Mouse (Mus musculus) brain, embryonic 14.5 days (tissue): ENCODE measurements around the gene Med13. TPM values are rescaled to one million over a fixed set of nuclear protein-coding genes. Genes with fewer than 3 reads are reported as not detected.

Experiments
- DNase-seq: peaks from one replicate; pipeline ENCODE4 v3.0.0-alpha.2; 2011; ENCODE audit warnings: low read depth
- CTCF ChIP-seq: fragments of 200-500 bp; IDR thresholded peaks from 2 replicates; pipeline ENCODE4 v1.5.1; 2012; ENCODE audit warnings: inconsistent platforms, mild to moderate bottlenecking, moderate library complexity, borderline replicate concordance; ENCODE audit not compliant: insufficient read depth, insufficient read length; ENCODE audit errors: extremely low read depth
- POLR2A ChIP-seq: fragments of 200-500 bp; IDR thresholded peaks from 2 replicates; pipeline ENCODE4 v1.6.1; 2012; ENCODE audit warnings: mild to moderate bottlenecking, inconsistent platforms, borderline replicate concordance; ENCODE audit not compliant: poor library complexity, insufficient read depth, insufficient read length, severe bottlenecking; ENCODE audit errors: extremely low read depth
- polyA plus RNA-seq: library from polyadenylated mRNA; depleted of rRNA; stranded (reverse); fragments of >200 nt; gene quantifications from 2 replicates; pipeline ENCODE4 v1.2.3, GENCODE M21; 2012

Med13 gene
- polyA plus RNA-seq, 1 experiment = 30.3 TPM

GRCm38 (mm10) chr11:86388821-86389480 is 31.5 kb upstream of the Med13 start:
- TF ChIP-seq POLR2A (no peak), CTCF (no peak)
- no peak for DNase-seq

- TF ChIP-seq POLR2A (no peak), CTCF (no peak)
- DNase-seq = peak; percentile 61
Observed at GRCm38 (mm10) chr11:86387121-86387893, 29.9 kb upstream of the Med13 start.

GRCm38 (mm10) chr11:86386576-86386975 is 29.2 kb upstream of the Med13 start:
- peak; percentile 70 for DNase-seq
- no peak for TF ChIP-seq POLR2A
- TF ChIP-seq CTCF = no peak

GRCm38 (mm10) chr11:86385710-86386282 is 28.4 kb upstream of the Med13 start:
- DNase-seq = no peak
- TF ChIP-seq POLR2A = no peak
- no peak for TF ChIP-seq CTCF

- no peak for TF ChIP-seq CTCF
- TF ChIP-seq POLR2A = no peak
- no peak for DNase-seq
Observed at GRCm38 (mm10) chr11:86384141-86384540, 26.7 kb upstream of the Med13 start.

DNA sequence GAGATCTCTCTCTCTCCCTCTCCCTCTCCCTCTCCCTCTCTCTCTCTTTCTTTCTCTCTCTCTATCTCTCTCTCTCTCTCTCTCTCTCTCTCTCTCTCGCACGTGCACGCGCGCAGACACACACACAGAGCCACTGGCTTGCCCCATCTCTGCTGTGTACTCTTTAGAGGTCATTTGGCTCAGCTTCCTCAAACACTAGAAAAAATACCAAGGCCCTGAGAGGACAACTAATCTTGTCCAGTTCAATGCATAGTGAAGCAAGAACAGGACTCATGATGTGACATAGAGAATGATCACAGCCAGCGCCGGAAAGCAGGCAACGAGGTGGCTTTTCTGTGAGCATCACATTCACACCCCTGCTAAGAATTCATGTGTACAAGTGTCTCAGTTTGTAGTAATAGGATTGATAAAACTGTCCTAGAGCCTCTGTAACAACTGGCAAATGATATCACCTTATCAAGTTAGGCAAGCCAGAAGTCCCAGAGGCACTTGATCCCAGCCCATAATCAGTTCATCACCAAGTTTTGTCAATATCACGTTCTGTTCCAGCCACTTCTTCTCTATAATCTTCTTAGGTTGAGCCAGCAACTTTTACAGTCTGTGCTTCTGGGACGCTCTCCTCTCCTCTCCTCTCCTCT is 25.2 kb upstream of the Med13 start:
- no peak for TF ChIP-seq CTCF
- no peak for TF ChIP-seq POLR2A
- no peak for DNase-seq

DNA sequence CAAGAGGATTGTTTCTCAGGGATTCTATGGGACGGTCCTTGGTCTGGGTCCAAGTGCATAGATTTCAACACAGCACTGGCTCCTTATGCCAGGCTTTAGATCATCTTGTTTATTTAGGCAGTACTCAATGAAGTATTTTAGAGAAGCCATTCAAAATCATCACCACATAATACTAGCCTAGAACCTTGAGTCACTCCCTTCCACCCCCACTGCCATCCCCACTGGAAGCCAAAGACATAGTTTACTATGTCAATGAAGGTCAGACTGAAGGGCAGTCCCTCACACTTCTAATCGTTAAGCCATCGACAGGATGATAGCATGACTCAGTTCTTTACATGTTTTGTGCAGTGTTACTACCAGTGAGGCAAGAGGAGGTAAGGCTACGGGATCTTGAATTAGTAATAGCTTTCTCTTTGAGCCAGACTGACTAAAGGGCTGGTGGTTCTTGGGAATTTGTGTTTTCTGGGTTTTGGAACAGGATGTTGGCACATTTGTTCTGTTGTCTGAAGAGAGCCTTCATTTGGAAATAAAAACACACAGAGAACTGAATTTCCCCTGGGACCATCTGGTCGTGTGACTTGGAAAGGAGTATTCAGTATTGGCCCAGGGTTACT is 24.2 kb upstream of the Med13 start:
- no peak for DNase-seq
- TF ChIP-seq CTCF = no peak

DNA sequence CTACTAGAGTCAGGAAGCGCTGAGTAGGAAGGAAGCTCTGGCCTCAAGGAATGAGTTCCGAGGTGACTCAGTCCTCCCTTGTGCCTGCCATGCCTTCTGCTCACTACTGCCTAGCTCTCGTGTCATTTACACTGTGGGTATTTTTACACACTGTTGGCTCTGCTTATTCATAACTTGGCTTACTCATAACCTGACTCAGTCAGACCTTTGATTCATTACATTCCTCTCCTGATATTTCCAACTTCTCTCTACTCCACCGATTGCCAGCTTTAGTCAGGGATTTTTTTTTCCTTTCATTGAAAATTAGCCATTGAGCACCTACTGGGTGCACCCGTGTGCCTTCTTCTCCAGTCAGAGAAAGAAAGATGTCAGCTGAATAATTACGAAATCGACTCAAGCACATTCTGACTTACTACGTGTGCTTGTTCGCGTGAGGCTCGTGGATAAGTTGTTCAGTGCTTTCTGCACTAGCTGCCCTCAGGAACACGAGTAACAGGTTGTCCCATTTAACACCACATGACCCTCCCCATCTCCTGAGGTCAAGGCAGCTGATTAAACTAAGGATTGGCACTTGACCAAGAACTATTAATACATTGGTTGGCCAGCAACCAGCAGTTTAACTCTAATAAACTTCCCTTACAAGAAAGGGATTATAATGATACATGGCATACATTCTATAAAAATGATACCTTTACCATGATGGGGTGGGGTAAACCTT is 23.3 kb upstream of the Med13 start:
- TF ChIP-seq CTCF (no peak), POLR2A (no peak)
- DNase-seq = no peak

DNA sequence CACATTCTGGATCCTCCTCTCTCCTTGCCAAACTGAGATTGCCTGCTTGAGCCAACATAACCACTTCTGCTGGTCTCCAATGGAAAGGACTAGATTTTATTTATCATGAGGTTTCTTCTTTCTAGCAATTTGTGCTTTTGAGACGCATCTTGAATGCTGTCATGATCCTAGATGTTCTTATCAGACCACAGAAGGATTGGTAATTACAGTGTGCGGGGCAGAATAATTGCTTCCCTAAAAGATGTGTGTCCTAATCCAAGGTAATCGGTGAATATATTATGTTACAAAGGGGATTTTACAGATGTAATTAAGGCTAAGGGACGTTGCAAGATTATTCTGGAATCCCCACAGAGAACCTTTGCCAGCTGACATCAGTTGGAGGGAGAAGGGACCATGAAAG is 21.6 kb upstream of the Med13 start:
- peak; percentile 22 for DNase-seq
- TF ChIP-seq POLR2A (no peak), CTCF (no peak)

- no peak for DNase-seq
- TF ChIP-seq CTCF = no peak
Observed at GRCm38 (mm10) chr11:86377841-86378240, 20.4 kb upstream of the Med13 start.

DNA sequence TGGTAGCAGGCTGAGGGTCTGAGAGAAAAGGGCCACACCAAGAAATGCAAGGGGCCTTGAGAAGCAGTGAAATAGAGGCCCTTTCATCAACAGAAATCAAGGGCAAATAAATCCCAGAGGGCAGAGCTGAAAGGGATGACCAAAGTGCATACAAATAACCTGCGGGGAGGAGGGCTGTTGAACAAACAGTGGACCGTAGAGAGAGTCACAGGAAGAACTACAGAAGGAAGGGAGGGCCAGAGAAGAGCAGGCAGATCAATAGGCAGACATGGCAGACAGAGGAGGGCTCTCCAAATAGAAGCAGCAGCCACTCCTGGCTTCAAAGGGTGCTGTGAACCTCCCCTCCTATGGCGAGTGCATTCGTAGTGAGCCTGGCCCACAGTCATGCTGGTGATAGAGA is 19.3 kb upstream of the Med13 start:
- TF ChIP-seq POLR2A (no peak), CTCF (no peak)
- no peak for DNase-seq
